Mouse (Mus musculus) midbrain, embryonic 14.5 days (tissue): ENCODE measurements around the gene Psapl1. TPM values are rescaled to one million over a fixed set of nuclear protein-coding genes. Genes with fewer than 3 reads are reported as not detected.
A peak's percentile ranks its signal among the peaks of the same experiment; 100 is the strongest.
"Not testable (repeated sequence)": the region's sequence is repeated elsewhere in the genome, so short reads cannot be mapped to it uniquely, and the experiment has no call there.

Source experiments
- ATAC-seq: fragments of 200-750 bp; cut with Nextera tagmentation; 2 replicates; pipeline ENCODE4 v1.8.0; 2017; ENCODE audit warnings: moderate number of reproducible peaks, moderate library complexity; ENCODE audit not compliant: low FRiP score, low TSS enrichment
- DNase-seq: peaks from one replicate; pipeline ENCODE4 v3.0.0-alpha.2; 2015
- H3K27ac ChIP-seq: fragments of 300-500 bp; sonication (generic); replicated peaks from 2 replicates; pipeline ENCODE4 v1.5.1; 2014; ENCODE audit warnings: mild to moderate bottlenecking, low read depth, low read length, moderate library complexity
- H3K27me3 ChIP-seq: fragments of 300-500 bp; sonication (generic); 2 replicates; pipeline ENCODE4 v1.6.1; 2014; ENCODE audit warnings: low read length, control low read depth, mixed read lengths; ENCODE audit not compliant: control insufficient read depth, insufficient read depth
- H3K36me3 ChIP-seq: fragments of 300-500 bp; sonication (generic); 2 replicates; pipeline ENCODE4 v1.6.1; 2014; ENCODE audit warnings: low read length, control low read depth; ENCODE audit not compliant: control insufficient read depth, insufficient read depth
- H3K4me1 ChIP-seq: fragments of 300-500 bp; sonication (generic); 2 replicates; pipeline ENCODE4 v1.6.1; 2014; ENCODE audit warnings: mild to moderate bottlenecking, antibody characterized with exemption, low read length, control low read depth; ENCODE audit not compliant: control insufficient read depth, insufficient read depth
- H3K4me2 ChIP-seq: fragments of 300-500 bp; sonication (generic); 2 replicates; pipeline ENCODE4 v1.6.1; 2014; ENCODE audit warnings: mild to moderate bottlenecking, low read length, moderate library complexity
- H3K4me3 ChIP-seq: fragments of 300-500 bp; sonication (generic); replicated peaks from 2 replicates; pipeline ENCODE4 v1.5.1; 2014; ENCODE audit warnings: low read depth, low read length
- H3K9ac ChIP-seq: fragments of 300-500 bp; sonication (generic); replicated peaks from 2 replicates; pipeline ENCODE4 v1.6.1; 2014; ENCODE audit warnings: mild to moderate bottlenecking, low read length, moderate library complexity
- H3K9me3 ChIP-seq: fragments of 300-500 bp; sonication (generic); 2 replicates; pipeline ENCODE4 v1.6.1; 2016; ENCODE audit warnings: low read length, control low read depth, mixed read lengths; ENCODE audit not compliant: control insufficient read depth
- WGBS: fragments of 180-500 bp; shearing (Covaris S2); extraction: QIAGEN DNeasy Blood & Tissue Kit; methylation state at CpG from one replicate; pipeline ENCODE4 v1.1.7; 2014; 5-methylcytosine and 5-hydroxymethylcytosine counted together
- polyA plus RNA-seq: library from polyadenylated mRNA; unstranded; fragments of >200 nt; fragmentation: Nextera tagmentation; extraction: Ambion mirVana; gene quantifications from 2 replicates; pipeline ENCODE4 v1.2.1, GENCODE M21; 2014

Gene Psapl1
- polyA plus RNA-seq, 1 experiment from 2014 or later, result not detected

DNA sequence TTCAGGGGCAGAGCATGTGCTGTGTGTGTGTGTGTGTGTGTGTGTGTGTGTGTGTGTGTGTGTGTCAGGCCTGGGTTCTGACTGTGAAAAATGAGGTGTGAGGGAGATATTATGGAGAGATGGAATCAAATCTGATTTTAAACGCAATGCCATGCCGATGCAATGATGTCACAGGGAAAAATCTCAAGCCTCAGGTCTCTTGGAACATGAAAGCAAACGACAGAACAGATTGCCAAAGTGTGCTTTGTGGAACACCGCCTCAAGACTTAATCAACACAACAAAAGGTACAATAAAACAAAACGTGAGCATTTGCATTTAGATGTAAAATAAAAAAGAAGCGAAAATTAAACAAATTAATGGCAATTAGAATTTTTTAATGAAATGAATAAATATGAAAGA, 16.8 kb downstream of the Psapl1 start:
- Histone ChIP-seq H3K27me3 (no peaks in the 10 kb centered on the region), H3K27ac (no peak overlapping the region), H3K36me3 (no peaks in the 10 kb centered on the region), H3K9ac (no peak overlapping the region), H3K4me3 (no peak overlapping the region), H3K9me3 (no peaks in the 10 kb centered on the region; the same call in 1 of the 2 replicates), H3K4me1 (peaks cover 11% of the 10 kb centered on the region), H3K4me2 (no peak overlapping the region)
- peak; percentile 35 for DNase-seq
- WGBS, result 52% methylated on average over 6 of the region's 6 CpGs
- no peak for ATAC-seq

GRCm38 (mm10) chr5:36223787-36224186, 20.0 kb downstream of the Psapl1 start:
- Histone ChIP-seq H3K4me3 (no peak overlapping the region), H3K27ac (no peak overlapping the region), H3K4me2 (no peak overlapping the region), H3K4me1 (peaks cover 31% of the 10 kb centered on the region), H3K36me3 (no peaks in the 10 kb centered on the region), H3K9me3 (no peaks in the 10 kb centered on the region), H3K9ac (no peak overlapping the region), H3K27me3 (no peaks in the 10 kb centered on the region)
- WGBS, result 64% methylated on average over 6 of the region's 6 CpGs
- peak; percentile 73 for DNase-seq
- no peak for ATAC-seq

GRCm38 (mm10) chr5:36225855-36226254, 22.0 kb downstream of the Psapl1 start:
- Histone ChIP-seq H3K4me2 (no peak overlapping the region), H3K9me3 (no peaks in the 10 kb centered on the region), H3K36me3 (no peaks in the 10 kb centered on the region), H3K9ac (peak overlapping the region; percentile 14; the same call in 1 of the 2 replicates), H3K27me3 (no peaks in the 10 kb centered on the region), H3K27ac (peak overlapping the region; percentile 57), H3K4me1 (peaks cover 47% of the 10 kb centered on the region), H3K4me3 (no peak overlapping the region)
- 60% methylated on average over 7 of the region's 7 CpGs for WGBS
- ATAC-seq (no peak), DNase-seq (peak; percentile 16)

- no peak overlapping the region for H3K4me2 ChIP-seq
- H3K9ac ChIP-seq, result 0 out of 2 replicates have a peak overlapping the region, but pooled peaks have one; percentile 14
- no peaks in the 10 kb centered on the region for H3K36me3 ChIP-seq
- 76% methylated on average over 11 of the region's 11 CpGs for WGBS
- H3K4me1 ChIP-seq, result peaks cover 47% of the 10 kb centered on the region
- peak overlapping the region; percentile 57 for H3K27ac ChIP-seq
- ATAC-seq (no peak), DNase-seq (peak; percentile 17)
- H3K27me3 ChIP-seq, result no peaks in the 10 kb centered on the region
- no peak overlapping the region for H3K4me3 ChIP-seq
- no peaks in the 10 kb centered on the region for H3K9me3 ChIP-seq
Measured at GRCm38 (mm10) chr5:36226296-36226695, 22.5 kb downstream of the Psapl1 start.

- H3K4me1 ChIP-seq, result peaks cover 48% of the 10 kb centered on the region
- peak overlapping the region; percentile 22 for H3K4me2 ChIP-seq
- H3K36me3 ChIP-seq, result no peaks in the 10 kb centered on the region
- H3K9me3 ChIP-seq, result no peaks in the 10 kb centered on the region
- no peaks in the 10 kb centered on the region for H3K27me3 ChIP-seq
- ATAC-seq (peak; percentile 44), DNase-seq (peak; percentile 68)
- 25% methylated on average over 23 of the region's 23 CpGs for WGBS
- no peak overlapping the region for H3K4me3 ChIP-seq
- H3K27ac ChIP-seq, result peak overlapping the region; percentile 71
- H3K9ac ChIP-seq, result 0 out of 2 replicates have a peak overlapping the region, but pooled peaks have one; percentile 9
Measured at GRCm38 (mm10) chr5:36228405-36229370, 24.9 kb downstream of the Psapl1 start.

- H3K36me3 ChIP-seq, result no peaks in the 10 kb centered on the region
- WGBS, result 50% methylated on average over 9 of the region's 9 CpGs
- H3K27ac ChIP-seq, result peak overlapping the region; percentile 72
- no peak overlapping the region for H3K9ac ChIP-seq
- DNase-seq (peak; percentile 72), ATAC-seq (peak; percentile 56)
- H3K4me1 ChIP-seq, result peaks cover 46% of the 10 kb centered on the region
- no peaks in the 10 kb centered on the region for H3K27me3 ChIP-seq
- no peaks in the 10 kb centered on the region for H3K9me3 ChIP-seq
- H3K4me3 ChIP-seq, result no peak overlapping the region
- H3K4me2 ChIP-seq, result no peak overlapping the region
Measured at GRCm38 (mm10) chr5:36230301-36230780, 26.5 kb downstream of the Psapl1 start.

DNA sequence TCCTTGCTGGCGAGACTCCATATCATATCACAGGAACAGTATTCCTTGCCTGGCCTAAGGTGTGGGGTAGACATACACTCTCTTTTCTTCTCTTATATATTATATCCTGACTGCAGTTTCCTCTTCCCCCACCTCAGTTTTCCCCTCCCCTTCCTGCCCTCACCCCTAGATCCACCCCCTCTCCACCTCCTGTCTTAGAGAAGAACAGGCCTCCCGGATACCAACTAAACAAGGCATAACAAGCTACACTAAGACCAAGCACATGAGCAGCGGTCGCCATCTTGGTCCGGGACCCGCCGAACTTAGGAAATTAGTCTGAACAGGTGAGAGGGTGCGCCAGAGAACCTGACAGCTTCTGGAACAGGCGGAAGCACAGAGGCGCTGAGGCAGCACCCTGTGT, 33.7 kb downstream of the Psapl1 start:
- not testable (repeated sequence) for H3K27me3 ChIP-seq, H3K27ac ChIP-seq, H3K4me1 ChIP-seq, H3K9ac ChIP-seq, H3K36me3 ChIP-seq, ATAC-seq, H3K9me3 ChIP-seq, DNase-seq, H3K4me2 ChIP-seq, H3K4me3 ChIP-seq
- 95% methylated on average over 7 of the region's 10 CpGs for WGBS

DNA sequence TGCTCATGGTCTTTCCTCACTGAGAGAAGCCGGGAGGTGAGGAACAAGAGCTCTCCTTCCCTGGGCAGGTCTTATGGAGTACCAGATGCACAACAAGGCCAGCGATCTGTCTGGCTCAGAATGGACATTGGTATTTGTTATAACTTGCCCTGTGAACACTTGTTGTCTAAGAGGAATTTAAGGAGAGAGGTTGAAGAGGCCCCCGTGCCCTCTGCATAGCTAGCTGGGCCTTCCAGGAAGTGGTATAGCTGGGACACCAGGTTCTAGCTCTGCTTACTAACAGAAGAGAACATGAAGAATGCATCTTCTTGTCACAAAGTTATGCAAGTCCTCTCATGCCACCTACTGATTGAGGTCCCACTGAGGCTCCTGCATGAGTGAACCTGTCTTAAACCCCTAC, 44.2 kb downstream of the Psapl1 start:
- WGBS, result 97% methylated on average over 3 of the region's 3 CpGs
- H3K27me3 ChIP-seq, result no peaks in the 10 kb centered on the region
- no peaks in the 10 kb centered on the region for H3K4me1 ChIP-seq
- no peaks in the 10 kb centered on the region for H3K9me3 ChIP-seq
- ATAC-seq, result no peak
- no peaks in the 10 kb centered on the region for H3K36me3 ChIP-seq
- no peak overlapping the region for H3K27ac ChIP-seq
- H3K9ac ChIP-seq, result no peak overlapping the region
- no peak for DNase-seq
- H3K4me2 ChIP-seq, result no peak overlapping the region
- H3K4me3 ChIP-seq, result no peak overlapping the region
